Mouse (Mus musculus): ENCODE data around the gene Olfr205. TPM values are rescaled to one million over a fixed set of nuclear protein-coding genes. Genes with fewer than 3 reads are reported as not detected.

Gene Olfr205
- polyA plus RNA-seq, 1 experiment from 2014 or later, result not detected

Other genes with a start within 250 kb of the Olfr205 start
- gene Olfr191, start 241.3 kb downstream of the Olfr205 start, polyA plus RNA-seq (2015; fragmentation: Nextera tagmentation; extraction: Ambion mirVana), result not detected in 2 replicates
- not detected in 2 replicates for gene Olfr193, start 219.3 kb downstream of the Olfr205 start, polyA plus RNA-seq (2015; fragmentation: Nextera tagmentation; extraction: Ambion mirVana)
- gene Olfr194, start 210.1 kb downstream of the Olfr205 start, polyA plus RNA-seq (2015; fragmentation: Nextera tagmentation; extraction: Ambion mirVana), result not detected in 2 replicates
- gene Olfr195, start 184.1 kb downstream of the Olfr205 start, polyA plus RNA-seq (2015; fragmentation: Nextera tagmentation; extraction: Ambion mirVana), result not detected in 2 replicates
- gene Olfr196, start 160.7 kb downstream of the Olfr205 start, polyA plus RNA-seq (2015; fragmentation: Nextera tagmentation; extraction: Ambion mirVana), result not detected in 2 replicates
- gene Olfr198, start 127.6 kb downstream of the Olfr205 start, polyA plus RNA-seq (2015; fragmentation: Nextera tagmentation; extraction: Ambion mirVana), result not detected in 2 replicates
- gene Olfr199, start 111.4 kb downstream of the Olfr205 start, polyA plus RNA-seq (2015; fragmentation: Nextera tagmentation; extraction: Ambion mirVana), result not detected in 2 replicates
- gene Olfr201, start 58.5 kb downstream of the Olfr205 start, polyA plus RNA-seq (2015; fragmentation: Nextera tagmentation; extraction: Ambion mirVana), result not detected in 2 replicates
- gene Olfr202, start 44.3 kb downstream of the Olfr205 start, polyA plus RNA-seq (2015; fragmentation: Nextera tagmentation; extraction: Ambion mirVana), result not detected in 2 replicates
- not detected in 2 replicates for gene Olfr203, start 32.3 kb downstream of the Olfr205 start, polyA plus RNA-seq (2015; fragmentation: Nextera tagmentation; extraction: Ambion mirVana)
- gene Olfr204, start 12.9 kb downstream of the Olfr205 start, polyA plus RNA-seq (2015; fragmentation: Nextera tagmentation; extraction: Ambion mirVana), result not detected in 2 replicates
- not detected in 2 replicates for gene Olfr206, start 18.1 kb upstream of the Olfr205 start, polyA plus RNA-seq (2015; fragmentation: Nextera tagmentation; extraction: Ambion mirVana)
- gene Olfr209, start 32.9 kb upstream of the Olfr205 start, polyA plus RNA-seq (2015; fragmentation: Nextera tagmentation; extraction: Ambion mirVana), result not detected in 2 replicates
- not detected in 2 replicates for gene Gabrr3, start 76.2 kb upstream of the Olfr205 start, polyA plus RNA-seq (2015; fragmentation: Nextera tagmentation; extraction: Ambion mirVana)
- 22.8 and 25.0 TPM in 2 replicates for gene Riox2, start 140.6 kb upstream of the Olfr205 start, polyA plus RNA-seq (2015; fragmentation: Nextera tagmentation; extraction: Ambion mirVana)

All from heart, embryonic 15.5 days (tissue).